ENCODE assay signal across 8 mouse cellular contexts in genomic region chr7:29768090-29768900, GRCm38 (mm10). TPM values are rescaled to one million over a fixed set of nuclear protein-coding genes. Genes with fewer than 3 reads are reported as not detected.
A peak's percentile ranks its signal among the peaks of the same experiment; 100 is the strongest.
DNase-seq lines count a peak whose midpoint lies in the region; ATAC-seq lines count a peak whose summit lies in the region.

Zfp84 (plus strand) TSS chr7:29768552.

- peak within 1 kb of the TSS; percentile 82 for H3K4me2 ChIP-seq in heart, embryonic 14.5 days (ENCODE audit: low read length)
- peak within 1 kb of the TSS; percentile 70 for H3K4me2 ChIP-seq in liver, embryonic 13.5 days
- H3K4me2 ChIP-seq in stomach, embryonic 16.5 days (ENCODE audit: low read depth, low read length) = peak within 1 kb of the TSS; percentile 85

- no peaks in the 10 kb centered on the region for H3K9me3 ChIP-seq in heart, embryonic 14.5 days (ENCODE audit: control insufficient read depth, low read length)
- no peaks in the 10 kb centered on the region for H3K9me3 ChIP-seq in liver, embryonic 13.5 days (replicated peaks)
- no peaks in the 10 kb centered on the region for H3K9me3 ChIP-seq in stomach, embryonic 16.5 days (replicated peaks; ENCODE audit: control insufficient read depth, low read length)

- peak within 1 kb of the TSS; percentile 79 for H3K9ac ChIP-seq in heart, embryonic 14.5 days (ENCODE audit: low read length)
- peak within 1 kb of the TSS; percentile 75 for H3K9ac ChIP-seq in liver, embryonic 13.5 days
- peak within 1 kb of the TSS; percentile 81 for H3K9ac ChIP-seq in stomach, embryonic 16.5 days (ENCODE audit: low read length)

- ATAC-seq in CD4-positive, CD25-positive, alpha-beta regulatory T cell, adult 4 months = peak; percentile 95
- ATAC-seq in heart, embryonic 14.5 days (ENCODE audit: insufficient number of reproducible peaks, insufficient read depth, low FRiP score, low read depth) = peak; percentile 89
- ATAC-seq in liver, embryonic 13.5 days (ENCODE audit: low read depth) = peak; percentile 94
- peak; percentile 94 for ATAC-seq in stomach, embryonic 16.5 days (ENCODE audit: insufficient read depth, low FRiP score)

- peaks cover 22% of the 10 kb centered on the region for H3K36me3 ChIP-seq in heart, embryonic 14.5 days (ENCODE audit: control insufficient read depth, insufficient read depth, low read length)
- H3K36me3 ChIP-seq in liver, embryonic 13.5 days = peaks cover 20% of the 10 kb centered on the region
- H3K36me3 ChIP-seq in stomach, embryonic 16.5 days (ENCODE audit: control insufficient read depth, insufficient read depth, low read length) = 0 out of 2 replicates have a peak, but pooled peaks cover 5% of the 10 kb centered on the region

- peaks cover 3% of the 10 kb centered on the region for H3K4me1 ChIP-seq in brown adipose tissue, adult 24 weeks (ENCODE audit: control insufficient read depth, insufficient read depth, insufficient read length, low read length)
- peaks cover 2 to 12% of the 10 kb centered on the region in 2 experiments; a peak in 2 of 4 replicates for H3K4me1 ChIP-seq in heart, embryonic 14.5 days (ENCODE audit: control insufficient read depth in 2 of 2, insufficient read depth in 2 of 2, low read length in 2 of 2)
- peaks cover 27% of the 10 kb centered on the region for H3K4me1 ChIP-seq in liver, embryonic 13.5 days (replicated peaks)
- peaks cover 5% of the 10 kb centered on the region for H3K4me1 ChIP-seq in stomach, embryonic 16.5 days (ENCODE audit: control insufficient read depth, insufficient read depth, low read length)

- H3K27me3 ChIP-seq in heart, embryonic 14.5 days (ENCODE audit: control insufficient read depth, insufficient read depth, low read length) = no peaks in the 10 kb centered on the region
- H3K27me3 ChIP-seq in liver, embryonic 13.5 days = no peaks in the 10 kb centered on the region
- H3K27me3 ChIP-seq in stomach, embryonic 16.5 days (ENCODE audit: control insufficient read depth, insufficient read depth, low read length) = no peaks in the 10 kb centered on the region

- under 1% methylated on average over 32 of the region's 32 CpGs for WGBS in heart, embryonic 14.5 days
- WGBS in liver, embryonic 13.5 days (ENCODE audit: insufficient replicate concordance) = under 1% methylated on average over 32 of the region's 32 CpGs
- WGBS in stomach, embryonic 16.5 days = under 1% methylated on average over 32 of the region's 32 CpGs

- DNase-seq in fibroblast of lung, adult 2 months (ENCODE audit: low read depth) = peak; percentile 91
- peak; percentile 94 for DNase-seq in kidney, postnatal 14 days
- DNase-seq in liver, embryonic 13.5 days = peak; percentile 83
- peak; percentile 86 for DNase-seq in neural tube, embryonic 10.5 days (ENCODE audit: extremely low spot score, low spot score)

- peak within 1 kb of the TSS; percentile 95 for H3K4me3 ChIP-seq in brown adipose tissue, adult 24 weeks (ENCODE audit: insufficient read depth, low read depth, low read length)
- peak within 1 kb of the TSS; percentile 74 to 92 for H3K4me3 ChIP-seq in heart, embryonic 14.5 days (ENCODE audit: control insufficient read depth in 1 of 2, insufficient read depth in 1 of 2, low read depth in 1 of 2, low read length in 2 of 2)
- peak within 1 kb of the TSS; percentile 73 for H3K4me3 ChIP-seq in liver, embryonic 13.5 days (replicated peaks)
- H3K4me3 ChIP-seq in stomach, embryonic 16.5 days (replicated peaks; ENCODE audit: low read length) = peak within 1 kb of the TSS; percentile 77

- peak within 1 kb of the TSS; percentile 91 for H3K27ac ChIP-seq in brown adipose tissue, adult 24 weeks (replicated peaks; ENCODE audit: low read depth, low read length)
- peak within 1 kb of the TSS; percentile 78 to 91 for H3K27ac ChIP-seq in heart, embryonic 14.5 days (replicated peaks in 1 of 2; ENCODE audit: control insufficient read depth in 1 of 2, insufficient read depth in 1 of 2, low read depth in 2 of 2, low read length in 2 of 2)
- H3K27ac ChIP-seq in liver, embryonic 13.5 days = peak within 1 kb of the TSS; percentile 63
- H3K27ac ChIP-seq in stomach, embryonic 16.5 days (ENCODE audit: low read length) = peak within 1 kb of the TSS; percentile 97

RNA-seq across cellular contexts. Expression of gene Zfp84, which starts in this region (rescaled TPM):
- polyA plus RNA-seq in CD4-positive, CD25-positive, alpha-beta regulatory T cell, adult 4 months (2017; shearing (Covaris generic)) = 10 to 100 TPM; 15.9 to 19.4 TPM
- polyA plus RNA-seq in brown adipose tissue, adult 24 weeks (2012; ENCODE audit: insufficient read depth, insufficient read length, missing spikeins) = 6.1 and 6.3 TPM in 2 replicates
- 9.4 and 10.0 TPM in 2 replicates for polyA plus RNA-seq in heart, embryonic 14.5 days (2014; fragmentation: Nextera tagmentation; extraction: Ambion mirVana)
- polyA plus RNA-seq in liver, embryonic 13.5 days (2015; fragmentation: Nextera tagmentation; extraction: Ambion mirVana) = 3.5 and 4.9 TPM in 2 replicates
- polyA plus RNA-seq in stomach, embryonic 16.5 days (2015; fragmentation: Nextera tagmentation; extraction: Ambion mirVana) = 11.8 and 12.4 TPM in 2 replicates

Comparison
In these comparisons a context has a peak if more than half of its experiments do, and no peak if none do; other contexts are left out.
1. Peak in every context shown above with its lines: DNase-seq, ATAC-seq, H3K4me3 ChIP-seq and H3K27ac ChIP-seq.